Comparison of ENCODE assay signal across 9 mouse cellular contexts in the genomic region with DNA sequence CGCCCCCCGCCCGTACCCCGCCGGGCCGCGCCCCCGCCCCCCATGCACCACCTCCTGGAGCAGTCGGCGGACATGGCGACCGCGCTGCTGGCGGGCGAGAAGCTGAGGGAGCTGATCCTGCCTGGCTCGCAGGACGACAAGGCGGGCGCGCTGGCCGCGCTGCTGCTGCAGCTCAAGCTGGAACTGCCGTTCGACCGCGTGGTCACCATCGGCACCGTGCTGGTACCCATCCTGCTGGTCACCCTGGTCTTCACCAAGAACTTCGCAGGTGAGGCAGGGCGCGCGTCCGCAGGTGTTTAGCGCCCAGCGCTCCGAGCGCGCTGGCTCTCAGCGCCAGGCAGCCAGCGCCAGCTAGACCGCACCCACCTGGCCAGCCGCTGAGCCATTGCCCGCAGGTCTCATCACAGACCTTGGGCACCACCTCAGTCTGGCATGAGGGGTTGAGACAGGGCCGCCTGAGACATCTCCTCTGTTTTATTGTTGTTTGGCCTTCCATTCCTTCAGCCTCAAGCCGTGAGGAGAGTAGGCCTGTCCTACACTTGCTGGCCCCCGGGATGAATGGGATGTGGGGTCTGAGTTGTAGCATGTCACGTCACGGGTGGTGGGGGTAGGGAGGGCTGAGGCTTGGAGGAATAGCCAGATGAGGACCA. TPM values are rescaled to one million over a fixed set of nuclear protein-coding genes. Genes with fewer than 3 reads are reported as not detected.
DNase-seq lines count a peak whose midpoint lies in the region; ATAC-seq and TF ChIP-seq lines count a peak whose summit lies in the region.
"Had no signal": no experiment of that assay in that cellular context is flagged by ENCODE, and none has a peak within 500 bp of the region (broad histone marks: within the 10 kb centered on the region; RNA-seq: fewer than 3 reads in every experiment).

No protein-coding gene starts in this region.

- no peaks in the 10 kb centered on the region for H3K36me3 ChIP-seq in kidney, adult 2 months (ENCODE audit: control insufficient read depth, insufficient read depth, low read length)
- H3K36me3 ChIP-seq in heart, embryonic 16.5 days (ENCODE audit: control insufficient read depth, insufficient read depth) = 0 out of 2 replicates have a peak, but pooled peaks cover under 1% of the 10 kb centered on the region
- H3K36me3 ChIP-seq in liver, embryonic 11.5 days (ENCODE audit: control insufficient read depth, insufficient read depth, low read length) = no peaks in the 10 kb centered on the region

- ATAC-seq in heart, embryonic 16.5 days (replicated peaks; ENCODE audit: extremely low read depth, insufficient read depth, low FRiP score) = no peak
- no peak; the same call in 1 of the 2 replicates for ATAC-seq in liver, embryonic 11.5 days (replicated peaks; ENCODE audit: low FRiP score)
- ATAC-seq: Patski had no signal

- no peak for DNase-seq in kidney, adult 2 months
- DNase-seq in kidney, adult 11 months = no peak
- DNase-seq in Muller cell, postnatal 12 days (ENCODE audit: inconsistent ontology term) = peak; percentile 17
- peak; percentile 74 to 80 for DNase-seq in cerebellum, postnatal 25 days
- DNase-seq in liver, embryonic 11.5 days (ENCODE audit: low spot score) = no peak
- peak; percentile 49 for DNase-seq in right cerebral cortex, postnatal 14 days
- no peak for DNase-seq in urinary bladder, postnatal 36 days (ENCODE audit: low spot score in 2 of 2)

- 6% methylated on average over 39 of the region's 48 CpGs for whole genome bisulfite sequencing in kidney, adult 2 months
- WGBS in heart, embryonic 16.5 days = 4% methylated on average over 47 of the region's 48 CpGs
- WGBS in liver, embryonic 11.5 days = 3% methylated on average over 44 of the region's 48 CpGs

- no peaks in the 10 kb centered on the region for H3K4me1 ChIP-seq in kidney, adult 2 months (ENCODE audit: control insufficient read depth, insufficient read depth, low read length)
- H3K4me1 ChIP-seq in heart, embryonic 16.5 days (ENCODE audit: control insufficient read depth, insufficient read depth, low read length) = 0 out of 2 replicates have a peak, but pooled peaks cover 7% of the 10 kb centered on the region
- no peaks in the 10 kb centered on the region for H3K4me1 ChIP-seq in liver, embryonic 11.5 days (replicated peaks; ENCODE audit: control insufficient read depth, insufficient read depth, low read length)

- TF ChIP-seq POLR2A in kidney, adult 2 months (IDR thresholded peaks at IDR 0.05; ENCODE audit: low read depth, low read length) = no peak

- peak overlapping the region; percentile 78 for H3K9ac ChIP-seq in heart, embryonic 16.5 days (ENCODE audit: low read length)
- peak overlapping the region; percentile 22; the same call in 1 of the 2 replicates for H3K9ac ChIP-seq in liver, embryonic 11.5 days (ENCODE audit: low read depth, low read length)

- no peaks in the 10 kb centered on the region for H3K9me3 ChIP-seq in heart, embryonic 16.5 days (replicated peaks; ENCODE audit: control insufficient read depth, low read length)
- no peaks in the 10 kb centered on the region for H3K9me3 ChIP-seq in liver, embryonic 11.5 days (ENCODE audit: control insufficient read depth, low read length)

- peak overlapping the region; percentile 33; the same call in 1 of the 2 replicates for H3K4me3 ChIP-seq in kidney, adult 2 months (ENCODE audit: insufficient read depth, low read depth, low read length)
- H3K4me3 ChIP-seq in heart, embryonic 16.5 days (ENCODE audit: low read length) = peak overlapping the region; percentile 68
- H3K4me3 ChIP-seq in liver, embryonic 11.5 days (ENCODE audit: low read depth, low read length) = peak overlapping the region; percentile 59

- no peak for TF ChIP-seq CTCF in kidney, adult 2 months (conservative IDR thresholded peaks at IDR 0.05; ENCODE audit: insufficient read depth, insufficient read length, low read depth, low read length)

- no peak overlapping the region for H3K27ac ChIP-seq in kidney, adult 2 months (ENCODE audit: insufficient read depth, low read depth, low read length)
- H3K27ac ChIP-seq in heart, embryonic 16.5 days (ENCODE audit: low read length) = no peak overlapping the region; the same call in 1 of the 2 replicates
- no peak overlapping the region for H3K27ac ChIP-seq in liver, embryonic 11.5 days (ENCODE audit: low read depth, low read length)

- peak overlapping the region; percentile 87 for H3K4me2 ChIP-seq in heart, embryonic 16.5 days (ENCODE audit: low read depth, low read length)
- H3K4me2 ChIP-seq in liver, embryonic 11.5 days = peak overlapping the region; percentile 87

- H3K27me3 ChIP-seq in kidney, adult 2 months (replicated peaks; ENCODE audit: control insufficient read depth, insufficient read depth, low read length) = no peaks in the 10 kb centered on the region; the same call in 1 of the 2 replicates
- peaks cover 26% of the 10 kb centered on the region for H3K27me3 ChIP-seq in heart, embryonic 16.5 days (ENCODE audit: control insufficient read depth, insufficient read depth, low read length)
- H3K27me3 ChIP-seq in liver, embryonic 11.5 days (replicated peaks; ENCODE audit: control insufficient read depth, insufficient read depth, low read length) = peaks cover 67% of the 10 kb centered on the region

RNA-seq across cellular contexts. Expression of a gene that starts 0.6 kb away (rescaled TPM):
- 0.08 and 0.19 TPM in 2 replicates for polyA plus RNA-seq in kidney, adult 2 months (2012; rRNA removed)
- 1.3 and 1.4 TPM in 2 replicates for polyA plus RNA-seq in heart, embryonic 16.5 days (2015; fragmentation: Nextera tagmentation; extraction: Ambion mirVana)
- 0.08 and 0.21 TPM in 2 replicates for polyA plus RNA-seq in liver, embryonic 11.5 days (2014; fragmentation: Nextera tagmentation; extraction: Ambion mirVana)

RNA-seq across cellular contexts. Expression of a gene that starts 14.8 kb away (rescaled TPM):
- 47.2 and 51.0 TPM in 2 replicates for polyA plus RNA-seq in kidney, adult 2 months (2012; rRNA removed)
- 54.0 and 55.9 TPM in 2 replicates for polyA plus RNA-seq in heart, embryonic 16.5 days (2015; fragmentation: Nextera tagmentation; extraction: Ambion mirVana)
- polyA plus RNA-seq in liver, embryonic 11.5 days (2014; fragmentation: Nextera tagmentation; extraction: Ambion mirVana) = 33.5 and 34.8 TPM in 2 replicates

RNA-seq across cellular contexts. Expression of a gene that starts 28.7 kb away (rescaled TPM):
- polyA plus RNA-seq in kidney, adult 2 months (2012; rRNA removed) = 55.9 and 68.7 TPM in 2 replicates
- polyA plus RNA-seq in heart, embryonic 16.5 days (2015; fragmentation: Nextera tagmentation; extraction: Ambion mirVana) = 11.0 and 14.0 TPM in 2 replicates
- polyA plus RNA-seq in liver, embryonic 11.5 days (2014; fragmentation: Nextera tagmentation; extraction: Ambion mirVana) = 12.6 and 16.3 TPM in 2 replicates

Comparison
In these comparisons a context has a peak if more than half of its experiments do, and no peak if none do; other contexts are left out.
1. DNase-seq: peak in Muller cell, postnatal 12 days (single experiment), cerebellum, postnatal 25 days (2 of 2) and right cerebral cortex, postnatal 14 days (single experiment); none in kidney, adult 2 months (single experiment), kidney, adult 11 months (single experiment), liver, embryonic 11.5 days (single experiment) and urinary bladder, postnatal 36 days (0 of 2).
2. Peak in every context shown above with its lines, with median percentiles within 50 percentile points of each other: H3K4me3 ChIP-seq.